Mouse (Mus musculus) midbrain, embryonic 13.5 days (tissue): ENCODE results near the gene Dock8. TPM values are rescaled to one million over a fixed set of nuclear protein-coding genes. Genes with fewer than 3 reads are reported as not detected.

Source experiments
- ATAC-seq: fragments of 200-750 bp; cut with Nextera tagmentation; 2 replicates; pipeline ENCODE4 v1.8.0; 2017; ENCODE audit warnings: mild to moderate bottlenecking, moderate TSS enrichment, moderate library complexity
- H3K27ac ChIP-seq: fragments of 300-500 bp; sonication (generic); 2 replicates; pipeline ENCODE4 v1.5.1; 2015; ENCODE audit warnings: inconsistent platforms, mild to moderate bottlenecking, moderate library complexity
- H3K27me3 ChIP-seq: fragments of 300-500 bp; sonication (generic); 2 replicates; pipeline ENCODE4 v1.6.1; 2015; ENCODE audit warnings: mild to moderate bottlenecking, inconsistent platforms
- H3K36me3 ChIP-seq: fragments of 300-500 bp; sonication (generic); 2 replicates; pipeline ENCODE4 v1.6.1; 2015; ENCODE audit warnings: mild to moderate bottlenecking, inconsistent platforms
- H3K4me1 ChIP-seq: fragments of 300-500 bp; sonication (generic); replicated peaks from 2 replicates; pipeline ENCODE4 v1.6.1; 2015; ENCODE audit warnings: inconsistent platforms
- H3K4me2 ChIP-seq: fragments of 300-500 bp; sonication (generic); replicated peaks from 2 replicates; pipeline ENCODE4 v1.6.1; 2015; ENCODE audit warnings: moderate library complexity, mild to moderate bottlenecking, inconsistent platforms
- H3K4me3 ChIP-seq: fragments of 300-500 bp; sonication (generic); replicated peaks from 2 replicates; pipeline ENCODE4 v1.5.1; 2015; ENCODE audit warnings: mild to moderate bottlenecking, inconsistent platforms
- H3K9ac ChIP-seq: fragments of 300-500 bp; sonication (generic); replicated peaks from 2 replicates; pipeline ENCODE4 v1.6.1; 2015; ENCODE audit warnings: mild to moderate bottlenecking, inconsistent platforms
- H3K9me3 ChIP-seq: fragments of 300-500 bp; sonication (generic); 2 replicates; pipeline ENCODE4 v1.6.1; 2016; ENCODE audit warnings: mild to moderate bottlenecking, inconsistent platforms
- WGBS: fragments of 180-500 bp; shearing (Covaris S2); methylation state at CpG from one replicate; pipeline ENCODE4 v1.1.7; 2015; 5-methylcytosine and 5-hydroxymethylcytosine counted together
- polyA plus RNA-seq: library from polyadenylated mRNA; unstranded; fragments of >200 nt; fragmentation: Nextera tagmentation; extraction: Ambion mirVana; gene quantifications from 2 replicates; pipeline ENCODE4 v1.2.1, GENCODE M21; 2015

Dock8 gene
- polyA plus RNA-seq, 1 experiment from 2014 or later = 0.46 TPM

DNA sequence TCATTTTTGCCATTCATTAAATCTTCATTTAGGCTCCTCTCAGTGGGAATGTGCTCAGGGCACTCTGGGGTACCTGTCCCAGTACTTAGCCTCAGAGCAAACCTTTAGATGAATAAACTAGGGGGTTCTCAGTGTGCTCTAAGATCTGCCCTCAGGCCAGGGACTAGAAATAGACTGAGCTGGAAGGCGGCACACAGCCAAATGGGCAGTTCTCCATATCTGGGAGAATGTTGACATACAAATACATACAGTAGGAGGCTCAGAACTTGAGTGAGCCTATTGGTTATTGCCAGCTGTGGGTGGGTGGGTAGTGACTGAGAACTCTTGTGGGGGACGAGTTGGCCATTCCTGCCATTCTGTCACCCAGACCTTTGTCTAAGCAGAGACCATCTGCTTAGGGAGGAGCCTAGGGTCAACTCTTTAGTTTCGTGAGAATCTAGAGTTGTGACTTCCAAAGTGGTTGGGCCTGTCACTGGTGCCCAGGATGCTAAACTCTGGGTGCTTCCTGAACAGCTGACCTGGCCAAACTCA lies 252.3 kb downstream of the Dock8 start:
- Histone ChIP-seq H3K4me1 (0 out of 2 replicates have a peak, but pooled peaks cover 5% of the 10 kb centered on the region), H3K9ac (no peak overlapping the region), H3K4me2 (no peak overlapping the region), H3K9me3 (no peaks in the 10 kb centered on the region), H3K36me3 (no peaks in the 10 kb centered on the region), H3K27ac (no peak overlapping the region), H3K27me3 (no peaks in the 10 kb centered on the region), H3K4me3 (no peak overlapping the region)
- no peak for ATAC-seq
- WGBS = 83% methylated on average over 3 of the region's 3 CpGs

Other genes with a start within 250 kb of the Dock8 start
- 0.30 and 0.31 TPM in 2 replicates for gene Pgm5, start 137.7 kb upstream of the Dock8 start, polyA plus RNA-seq
- gene Gm10053, start 123.8 kb upstream of the Dock8 start, polyA plus RNA-seq = 227 and 245 TPM in 2 replicates
- gene Foxd4, start 98.3 kb upstream of the Dock8 start, polyA plus RNA-seq = 0.10 and 0.13 TPM in 2 replicates
- 16.3 and 18.7 TPM in 2 replicates for gene Cbwd1, start 37.9 kb upstream of the Dock8 start, polyA plus RNA-seq
- 5.7 and 6.8 TPM in 2 replicates for gene Kank1, start 237.4 kb downstream of the Dock8 start, polyA plus RNA-seq